17 mouse cellular contexts compared by ENCODE assay signal in the genomic region with DNA sequence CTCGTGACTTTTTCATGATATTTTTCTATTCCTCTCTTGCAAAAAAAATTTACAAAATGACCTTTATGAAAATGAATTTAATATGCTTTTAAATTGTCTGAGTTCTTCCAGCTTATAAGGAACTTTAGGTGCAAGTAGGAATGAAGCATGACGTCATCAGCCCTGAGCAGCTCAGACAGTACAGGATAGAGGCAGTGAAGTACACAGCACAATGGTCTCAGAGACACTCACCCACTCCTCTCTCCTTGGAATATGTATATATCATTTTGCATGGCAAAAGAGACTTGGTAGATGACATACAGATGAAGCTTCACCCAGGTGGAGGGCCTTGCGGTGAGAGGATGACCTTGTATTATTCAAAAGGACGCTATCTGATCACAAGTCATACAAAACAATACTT.
"Had no signal": no experiment of that assay in that cellular context is flagged by ENCODE, and none has a peak within 500 bp of the region (broad histone marks: within the 10 kb centered on the region; RNA-seq: fewer than 3 reads in every experiment).

No protein-coding gene starts in this region.

- H3K4me2 ChIP-seq: liver, embryonic 13.5 days; neural tube, embryonic 13.5 days; stomach, embryonic 15.5 days had no signal

- DNase-seq: kidney, adult 2 months; kidney, postnatal 25 days; layer of hippocampus, adult 9-11 months; liver, embryonic 13.5 days; lung, adult 2 months; lung, postnatal 14 days; lung, postnatal 4 days; retina, postnatal 1 day; right cerebral cortex, postnatal 25 days; spleen, adult 18-20 months; thymus, postnatal 36 days had no signal

- H3K4me1 ChIP-seq: liver, embryonic 13.5 days; neural tube, embryonic 13.5 days; stomach, embryonic 15.5 days had no signal

- H3K27me3 ChIP-seq: liver, embryonic 13.5 days; neural tube, embryonic 13.5 days; stomach, embryonic 15.5 days had no signal

- H3K4me3 ChIP-seq: layer of hippocampus, adult 2 months; liver, embryonic 13.5 days; myocyte; neural tube, embryonic 13.5 days; stomach, embryonic 15.5 days had no signal

- H3K9ac ChIP-seq: liver, embryonic 13.5 days; neural tube, embryonic 13.5 days; stomach, embryonic 15.5 days had no signal

- ATAC-seq: intestine, embryonic 16.5 days had no signal

- H3K9me3 ChIP-seq: liver, embryonic 13.5 days; neural tube, embryonic 13.5 days; stomach, embryonic 15.5 days had no signal

- H3K27ac ChIP-seq: kidney, postnatal 0 days; layer of hippocampus, adult 2 months; liver, embryonic 13.5 days; neural tube, embryonic 13.5 days; stomach, embryonic 15.5 days had no signal

- H3K36me3 ChIP-seq: liver, embryonic 13.5 days; neural tube, embryonic 13.5 days; stomach, embryonic 15.5 days had no signal
